15 mouse cellular contexts compared by ENCODE assay signal in genomic region chr8:95397201-95397600, GRCm38 (mm10). TPM values are rescaled to one million over a fixed set of nuclear protein-coding genes. Genes with fewer than 3 reads are reported as not detected.
A peak's percentile ranks its signal among the peaks of the same experiment; 100 is the strongest.
DNase-seq lines count a peak whose midpoint lies in the region; ATAC-seq lines count a peak whose summit lies in the region.
"Had no signal": no experiment of that assay in that cellular context is flagged by ENCODE, and none has a peak within 500 bp of the region (broad histone marks: within the 10 kb centered on the region; RNA-seq: fewer than 3 reads in every experiment).

No protein-coding gene starts in this region.

- H3K9me3 ChIP-seq in heart, embryonic 11.5 days (replicated peaks; ENCODE audit: control insufficient read depth, low read length): no peaks in the 10 kb centered on the region
- H3K9me3 ChIP-seq in midbrain, embryonic 11.5 days (ENCODE audit: control insufficient read depth, low read length): no peaks in the 10 kb centered on the region
- H3K9me3 ChIP-seq in midbrain, embryonic 14.5 days (ENCODE audit: control insufficient read depth, low read length): no peaks in the 10 kb centered on the region
- no peaks in the 10 kb centered on the region for H3K9me3 ChIP-seq in intestine, embryonic 15.5 days
- no peaks in the 10 kb centered on the region for H3K9me3 ChIP-seq in stomach, embryonic 16.5 days (replicated peaks; ENCODE audit: control insufficient read depth, low read length)

- H3K4me2 ChIP-seq in heart, embryonic 11.5 days: no peak overlapping the region
- H3K4me2 ChIP-seq in midbrain, embryonic 11.5 days: no peak overlapping the region
- H3K4me2 ChIP-seq in midbrain, embryonic 14.5 days (ENCODE audit: low read length): no peak overlapping the region
- no peak overlapping the region for H3K4me2 ChIP-seq in intestine, embryonic 15.5 days (replicated peaks)
- H3K4me2 ChIP-seq in stomach, embryonic 16.5 days (ENCODE audit: low read depth, low read length): no peak overlapping the region

- DNase-seq in heart, adult 9 months (ENCODE audit: low spot score in 2 of 2): no peak
- peak; percentile 74 for DNase-seq in midbrain, embryonic 11.5 days (ENCODE audit: low spot score, missing footprints)
- no peak for DNase-seq in midbrain, embryonic 14.5 days
- no peak for DNase-seq in cerebellum, adult 8-10 months
- no peak for DNase-seq in adrenal gland, adult (ENCODE audit: inconsistent age in 2 of 2, low spot score in 1 of 2)
- DNase-seq: adrenal gland, postnatal 25 days; cerebellum, adult 11-12 months; kidney, adult 11 months; lung, postnatal 10 days; right cerebral cortex, adult 18-20 months; thymus, postnatal 36 days had no signal

- no peaks in the 10 kb centered on the region for H3K27me3 ChIP-seq in heart, embryonic 11.5 days (ENCODE audit: control insufficient read depth, insufficient read depth, low read length)
- H3K27me3 ChIP-seq in midbrain, embryonic 11.5 days (ENCODE audit: control insufficient read depth, insufficient read depth, low read length): no peaks in the 10 kb centered on the region
- H3K27me3 ChIP-seq in midbrain, embryonic 14.5 days (ENCODE audit: control insufficient read depth, insufficient read depth, low read length): no peaks in the 10 kb centered on the region
- H3K27me3 ChIP-seq in intestine, embryonic 15.5 days (replicated peaks): no peaks in the 10 kb centered on the region
- H3K27me3 ChIP-seq in stomach, embryonic 16.5 days (ENCODE audit: control insufficient read depth, insufficient read depth, low read length): no peaks in the 10 kb centered on the region
- H3K27me3 ChIP-seq: Patski had no signal

- H3K27ac ChIP-seq in heart, embryonic 11.5 days (ENCODE audit: low read depth, low read length): peak overlapping the region; percentile 61
- H3K27ac ChIP-seq in midbrain, embryonic 11.5 days (ENCODE audit: low read depth, low read length): no peak overlapping the region
- H3K27ac ChIP-seq in midbrain, embryonic 14.5 days (replicated peaks; ENCODE audit: low read depth, low read length): no peak overlapping the region
- H3K27ac ChIP-seq in intestine, embryonic 15.5 days: peak overlapping the region; percentile 11; the same call in 1 of the 2 replicates
- H3K27ac ChIP-seq in stomach, embryonic 16.5 days (ENCODE audit: low read length): peak overlapping the region; percentile 25; the same call in 1 of the 2 replicates

- no peak for ATAC-seq in heart, embryonic 11.5 days (replicated peaks; ENCODE audit: insufficient number of reproducible peaks, low FRiP score, low TSS enrichment)
- ATAC-seq in midbrain, embryonic 11.5 days (ENCODE audit: low FRiP score): no peak
- ATAC-seq in midbrain, embryonic 14.5 days (ENCODE audit: low FRiP score, low TSS enrichment): no peak
- ATAC-seq in intestine, embryonic 15.5 days: peak; percentile 44; the same call in 1 of the 2 replicates
- no peak for ATAC-seq in stomach, embryonic 16.5 days (ENCODE audit: insufficient read depth, low FRiP score)
- ATAC-seq: Patski had no signal

- peaks cover 32% of the 10 kb centered on the region for H3K4me1 ChIP-seq in heart, embryonic 11.5 days (ENCODE audit: control insufficient read depth, insufficient read depth, low read length)
- H3K4me1 ChIP-seq in midbrain, embryonic 11.5 days (ENCODE audit: control insufficient read depth, insufficient read depth, low read length): peaks cover 7% of the 10 kb centered on the region; the same call in 1 of the 2 replicates
- no peaks in the 10 kb centered on the region; the same call in 1 of the 2 replicates for H3K4me1 ChIP-seq in midbrain, embryonic 14.5 days (ENCODE audit: control insufficient read depth, insufficient read depth, low read length)
- H3K4me1 ChIP-seq in intestine, embryonic 15.5 days (replicated peaks): peaks cover 20% of the 10 kb centered on the region
- H3K4me1 ChIP-seq in stomach, embryonic 16.5 days (ENCODE audit: control insufficient read depth, insufficient read depth, low read length): peaks cover 6% of the 10 kb centered on the region

- H3K4me3 ChIP-seq in heart, embryonic 11.5 days (ENCODE audit: low read depth, low read length): no peak overlapping the region
- no peak overlapping the region for H3K4me3 ChIP-seq in midbrain, embryonic 11.5 days (ENCODE audit: low read depth, low read length)
- no peak overlapping the region for H3K4me3 ChIP-seq in midbrain, embryonic 14.5 days (replicated peaks; ENCODE audit: low read depth, low read length)
- no peak overlapping the region for H3K4me3 ChIP-seq in intestine, embryonic 15.5 days (replicated peaks)
- H3K4me3 ChIP-seq in stomach, embryonic 16.5 days (replicated peaks; ENCODE audit: low read length): no peak overlapping the region

- 53% methylated on average over 5 of the region's 5 CpGs for WGBS in heart, embryonic 11.5 days (ENCODE audit: insufficient replicate concordance)
- WGBS in midbrain, embryonic 11.5 days: 74% methylated on average over 5 of the region's 5 CpGs
- WGBS in midbrain, embryonic 14.5 days: 39% methylated on average over 5 of the region's 5 CpGs
- WGBS in intestine, embryonic 15.5 days: 53% methylated on average over 5 of the region's 5 CpGs
- WGBS in stomach, embryonic 16.5 days: 38% methylated on average over 5 of the region's 5 CpGs

- no peaks in the 10 kb centered on the region for H3K36me3 ChIP-seq in heart, embryonic 11.5 days (ENCODE audit: control insufficient read depth, insufficient read depth, low read length)
- H3K36me3 ChIP-seq in midbrain, embryonic 11.5 days (ENCODE audit: control insufficient read depth, insufficient read depth, low read length): no peaks in the 10 kb centered on the region
- H3K36me3 ChIP-seq in midbrain, embryonic 14.5 days (ENCODE audit: control insufficient read depth, insufficient read depth, low read length): no peaks in the 10 kb centered on the region
- no peaks in the 10 kb centered on the region for H3K36me3 ChIP-seq in intestine, embryonic 15.5 days
- H3K36me3 ChIP-seq in stomach, embryonic 16.5 days (ENCODE audit: control insufficient read depth, insufficient read depth, low read length): no peaks in the 10 kb centered on the region

- no peak overlapping the region for H3K9ac ChIP-seq in heart, embryonic 11.5 days (ENCODE audit: low read depth, low read length)
- H3K9ac ChIP-seq in midbrain, embryonic 11.5 days (ENCODE audit: low read length): no peak overlapping the region
- H3K9ac ChIP-seq in midbrain, embryonic 14.5 days (replicated peaks; ENCODE audit: low read length): no peak overlapping the region
- H3K9ac ChIP-seq in intestine, embryonic 15.5 days: no peak overlapping the region
- no peak overlapping the region for H3K9ac ChIP-seq in stomach, embryonic 16.5 days (ENCODE audit: low read length)

RNA-seq across cellular contexts. Expression of gene Cfap20, which starts 37.5 kb away (rescaled TPM):
- 135 and 139 TPM in 2 replicates for polyA plus RNA-seq in heart, embryonic 11.5 days (2014; fragmentation: Nextera tagmentation; extraction: Ambion mirVana)
- 139 and 142 TPM in 2 replicates for polyA plus RNA-seq in midbrain, embryonic 11.5 days (2014; fragmentation: Nextera tagmentation; extraction: Ambion mirVana)
- 133 TPM in 2 replicates for polyA plus RNA-seq in midbrain, embryonic 14.5 days (2014; fragmentation: Nextera tagmentation; extraction: Ambion mirVana)
- polyA plus RNA-seq in intestine, embryonic 15.5 days (2015; fragmentation: Nextera tagmentation; extraction: Ambion mirVana): 114 and 123 TPM in 2 replicates
- 123 and 134 TPM in 2 replicates for polyA plus RNA-seq in stomach, embryonic 16.5 days (2015; fragmentation: Nextera tagmentation; extraction: Ambion mirVana)

RNA-seq across cellular contexts. Expression of gene Mmp15, which starts 45.1 kb away (rescaled TPM):
- polyA plus RNA-seq in heart, embryonic 11.5 days (2014; fragmentation: Nextera tagmentation; extraction: Ambion mirVana): 38.1 and 43.1 TPM in 2 replicates
- polyA plus RNA-seq in midbrain, embryonic 11.5 days (2014; fragmentation: Nextera tagmentation; extraction: Ambion mirVana): 11.7 and 13.5 TPM in 2 replicates
- 17.8 and 19.1 TPM in 2 replicates for polyA plus RNA-seq in midbrain, embryonic 14.5 days (2014; fragmentation: Nextera tagmentation; extraction: Ambion mirVana)
- 13.8 and 14.8 TPM in 2 replicates for polyA plus RNA-seq in intestine, embryonic 15.5 days (2015; fragmentation: Nextera tagmentation; extraction: Ambion mirVana)
- polyA plus RNA-seq in stomach, embryonic 16.5 days (2015; fragmentation: Nextera tagmentation; extraction: Ambion mirVana): 13.4 and 15.3 TPM in 2 replicates

Comparison
In these comparisons a context has a peak if more than half of its experiments do, and no peak if none do; other contexts are left out.
1. H3K27ac ChIP-seq: peak in heart, embryonic 11.5 days (single experiment), intestine, embryonic 15.5 days (single experiment) and stomach, embryonic 16.5 days (single experiment); none in midbrain, embryonic 11.5 days (single experiment) and midbrain, embryonic 14.5 days (single experiment).